Mouse (Mus musculus) C2C12 (cell line): ENCODE results near the gene Wdr47. TPM values are rescaled to one million over a fixed set of nuclear protein-coding genes. Genes with fewer than 3 reads are reported as not detected.
"Not testable (repeated sequence)": the region's sequence is repeated elsewhere in the genome, so short reads cannot be mapped to it uniquely, and the experiment has no call there.

Experiments
- H3K27me3 ChIP-seq: one replicate; pipeline ENCODE4 v1.6.1; 2011; ENCODE audit not compliant: control insufficient read depth, insufficient read depth, insufficient read length
- H3K36me3 ChIP-seq: one replicate; pipeline ENCODE4 v1.6.1; 2011; ENCODE audit not compliant: control insufficient read depth, insufficient read depth
- H3K4me3 ChIP-seq: one replicate; pipeline ENCODE4 v1.5.1; 2011; ENCODE audit warnings: mild to moderate bottlenecking, control low read depth; ENCODE audit not compliant: poor library complexity, insufficient read depth, severe bottlenecking
- H3K79me2 ChIP-seq: one replicate; pipeline ENCODE4 v1.6.1; 2011; ENCODE audit not compliant: control insufficient read depth, insufficient read depth
- H3K79me3 ChIP-seq: one replicate; pipeline ENCODE4 v1.6.1; 2011; ENCODE audit warnings: low read depth, control low read depth
- H3ac ChIP-seq: one replicate; pipeline ENCODE3; 2011; ENCODE audit warnings: low read depth; ENCODE audit not compliant: control insufficient read depth, insufficient read length
- CEBPB ChIP-seq: IDR thresholded peaks from one replicate; pipeline ENCODE4 v1.6.1; 2011; ENCODE audit warnings: low read depth, mild to moderate bottlenecking, control low read depth, moderate library complexity
- CTCF ChIP-seq: IDR thresholded peaks from one replicate; pipeline ENCODE4 v1.5.1; 2011; ENCODE audit not compliant: control insufficient read depth, insufficient read depth, insufficient read length
- FOSL1 ChIP-seq: IDR thresholded peaks from one replicate; pipeline ENCODE4 v1.8.0; 2011; ENCODE audit warnings: mild to moderate bottlenecking, low read length; ENCODE audit not compliant: poor library complexity, insufficient read depth, severe bottlenecking
- MAX ChIP-seq: IDR thresholded peaks from one replicate; pipeline ENCODE4 v1.6.1; 2011; ENCODE audit warnings: mild to moderate bottlenecking, control low read depth
- MYOD1 ChIP-seq: IDR thresholded peaks from one replicate; pipeline ENCODE4 v1.6.1; 2011; ENCODE audit warnings: low read depth; ENCODE audit not compliant: control insufficient read depth, insufficient read length
- MYOG ChIP-seq: IDR thresholded peaks from one replicate; pipeline ENCODE4 v1.6.1; 2011; ENCODE audit not compliant: control insufficient read depth, insufficient read length; ENCODE audit errors: extremely low read depth
- USF1 ChIP-seq: IDR thresholded peaks from one replicate; pipeline ENCODE4 v1.6.1; 2011; ENCODE audit warnings: low read depth, mild to moderate bottlenecking, control low read depth, moderate library complexity
- polyA plus RNA-seq: library from polyadenylated mRNA; unstranded; fragments of >200 nt; fragmentation: generic; extraction: Trizol; gene quantifications from one replicate; pipeline ENCODE4 v1.2.1, GENCODE M21; 2012; ENCODE audit warnings: missing spikeins

Gene Wdr47
- polyA plus RNA-seq, 1 experiment: 3.4 TPM

- TF ChIP-seq MYOD1 (no peak), MYOG (no peak), MAX (no peak), CTCF (no peak), USF1 (no peak), CEBPB (no peak), FOSL1 (no peak)
- H3K4me3 ChIP-seq: no peak overlapping the region
- H3ac ChIP-seq: no peak overlapping the region
- peaks cover 24% of the 10 kb centered on the region for H3K36me3 ChIP-seq
- H3K79me2 ChIP-seq: peaks cover 44% of the 10 kb centered on the region
- H3K79me3 ChIP-seq: peaks cover 13% of the 10 kb centered on the region
- no peaks in the 10 kb centered on the region for H3K27me3 ChIP-seq
These were observed 67.5 kb downstream of the Wdr47 start for GRCm38 (mm10) chr3:108658612-108659011.

- no peaks in the 10 kb centered on the region for H3K27me3 ChIP-seq
- H3K4me3 ChIP-seq: no peak overlapping the region
- peaks cover 25% of the 10 kb centered on the region for H3K79me2 ChIP-seq
- TF ChIP-seq MYOG: no peak
- TF ChIP-seq USF1: no peak
- TF ChIP-seq MAX: no peak
- TF ChIP-seq MYOD1: no peak
- TF ChIP-seq CEBPB: no peak
- TF ChIP-seq FOSL1: no peak
- TF ChIP-seq CTCF: no peak
- peaks cover 1% of the 10 kb centered on the region for H3K79me3 ChIP-seq
- H3ac ChIP-seq: no peak overlapping the region
- peaks cover 37% of the 10 kb centered on the region for H3K36me3 ChIP-seq
These were observed 69.9 kb downstream of the Wdr47 start for GRCm38 (mm10) chr3:108660941-108661340.

DNA sequence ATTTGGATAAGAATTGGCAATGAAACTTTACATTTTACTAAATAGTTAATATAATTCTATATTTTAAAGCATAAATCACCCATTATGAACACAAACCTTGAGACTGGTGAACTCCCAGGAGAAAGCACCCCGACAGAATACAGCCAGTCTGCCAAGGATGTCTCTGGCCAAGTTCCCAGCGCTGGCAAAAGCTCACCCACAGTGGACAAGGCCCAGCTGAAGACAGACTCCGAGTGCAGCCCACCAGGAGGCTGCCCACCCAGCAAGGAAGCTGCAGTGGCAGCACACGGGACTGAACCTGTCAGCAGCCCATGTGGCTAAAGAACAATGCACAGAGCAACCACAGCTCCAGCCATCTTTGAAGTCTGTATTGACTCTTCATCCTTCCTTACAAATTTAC lies 85.5 kb downstream of the Wdr47 start:
- Histone ChIP-seq H3K79me3 (no peaks in the 10 kb centered on the region), H3K79me2 (no peaks in the 10 kb centered on the region), H3K27me3 (no peaks in the 10 kb centered on the region), H3K36me3 (peaks cover 80% of the 10 kb centered on the region), H3K4me3 (no peak overlapping the region), H3ac (no peak overlapping the region)
- TF ChIP-seq MYOD1: no peak
- TF ChIP-seq CTCF: no peak
- no peak for TF ChIP-seq MAX
- no peak for TF ChIP-seq FOSL1
- TF ChIP-seq MYOG: no peak
- TF ChIP-seq USF1: no peak
- TF ChIP-seq CEBPB: no peak

DNA sequence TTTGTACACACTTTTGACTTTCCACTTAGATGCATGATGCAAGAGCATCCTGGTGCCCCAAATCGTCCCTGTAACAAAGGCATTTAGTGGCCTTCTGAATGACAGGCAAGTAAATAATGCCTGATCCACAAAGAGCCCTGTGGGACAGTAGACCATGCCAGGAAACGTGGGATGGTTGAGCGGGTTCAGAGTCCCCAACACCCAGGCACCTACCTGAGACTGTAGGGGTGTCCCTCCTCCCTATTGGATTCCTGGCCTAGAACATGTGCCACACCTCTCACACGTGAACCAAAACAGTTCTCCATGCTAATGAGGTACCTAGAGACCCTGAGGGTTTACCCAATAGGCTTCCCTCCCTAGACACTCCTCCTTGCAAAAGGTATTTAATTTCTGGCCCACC lies 89.9 kb downstream of the Wdr47 start:
- TF ChIP-seq MYOG: no peak
- TF ChIP-seq CEBPB: no peak
- no peaks in the 10 kb centered on the region for H3K79me2 ChIP-seq
- H3K36me3 ChIP-seq: peaks cover 79% of the 10 kb centered on the region
- H3ac ChIP-seq: no peak overlapping the region
- H3K27me3 ChIP-seq: no peaks in the 10 kb centered on the region
- H3K79me3 ChIP-seq: no peaks in the 10 kb centered on the region
- no peak overlapping the region for H3K4me3 ChIP-seq

DNA sequence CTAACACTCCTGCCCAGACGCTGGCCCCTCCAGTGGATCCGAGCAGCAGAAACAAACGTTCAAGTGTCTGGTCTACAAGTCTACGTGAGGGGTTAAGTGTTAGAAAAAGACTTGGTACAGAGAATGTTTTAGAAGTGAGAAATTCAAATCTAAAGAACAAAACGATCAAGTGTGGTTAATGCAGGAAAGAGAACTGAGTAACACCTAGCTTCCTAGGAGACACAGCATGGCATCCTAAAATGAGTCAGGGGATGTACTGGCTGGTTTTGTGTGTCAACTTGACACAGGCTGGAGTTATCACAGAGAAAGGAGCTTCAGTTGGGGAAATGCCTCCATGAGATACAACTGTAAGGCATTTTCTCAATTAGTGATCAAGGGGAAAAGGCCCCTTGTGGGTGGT lies 92.5 kb downstream of the Wdr47 start:
- not testable (repeated sequence) for H3ac ChIP-seq, H3K79me2 ChIP-seq, H3K27me3 ChIP-seq, H3K4me3 ChIP-seq, H3K79me3 ChIP-seq
- peaks cover 72% of the 10 kb centered on the region for H3K36me3 ChIP-seq

DNA sequence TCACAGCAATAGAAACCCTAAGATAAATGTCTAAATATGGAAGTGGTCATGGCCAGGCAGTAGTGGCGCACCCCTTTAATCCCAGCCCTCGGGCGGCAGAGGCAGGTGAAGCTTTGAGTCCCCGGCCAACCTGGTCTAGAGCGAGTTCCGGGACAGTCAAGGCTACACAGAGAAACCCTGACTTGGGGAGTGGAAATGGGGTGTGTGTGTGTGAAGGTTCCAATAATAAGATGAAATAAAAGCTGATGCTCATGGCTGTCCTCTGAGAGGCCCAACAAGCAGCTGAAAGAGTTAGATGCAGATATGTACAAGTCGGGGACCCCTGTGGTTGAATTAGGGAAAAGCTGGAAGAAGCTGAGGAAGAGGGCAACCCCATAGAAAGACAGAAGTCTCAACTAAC lies 94.6 kb downstream of the Wdr47 start:
- no peaks in the 10 kb centered on the region for H3K79me2 ChIP-seq
- H3K27me3 ChIP-seq: no peaks in the 10 kb centered on the region
- no peaks in the 10 kb centered on the region for H3K79me3 ChIP-seq
- H3K4me3 ChIP-seq: no peak overlapping the region
- peaks cover 72% of the 10 kb centered on the region for H3K36me3 ChIP-seq
- H3ac ChIP-seq: no peak overlapping the region
- TF ChIP-seq MYOD1 (no peak), CEBPB (no peak), MAX (no peak), CTCF (no peak), FOSL1 (no peak), USF1 (no peak), MYOG (no peak)
